Mouse (Mus musculus) cerebellum, adult 18-20 months (tissue): ENCODE measurements around the gene Ube2s.

Source experiments
- DNase-seq, 2 experiments: peaks; one replicate each; pipeline ENCODE4 v3.0.0; 2021

The Ube2s gene

DNA sequence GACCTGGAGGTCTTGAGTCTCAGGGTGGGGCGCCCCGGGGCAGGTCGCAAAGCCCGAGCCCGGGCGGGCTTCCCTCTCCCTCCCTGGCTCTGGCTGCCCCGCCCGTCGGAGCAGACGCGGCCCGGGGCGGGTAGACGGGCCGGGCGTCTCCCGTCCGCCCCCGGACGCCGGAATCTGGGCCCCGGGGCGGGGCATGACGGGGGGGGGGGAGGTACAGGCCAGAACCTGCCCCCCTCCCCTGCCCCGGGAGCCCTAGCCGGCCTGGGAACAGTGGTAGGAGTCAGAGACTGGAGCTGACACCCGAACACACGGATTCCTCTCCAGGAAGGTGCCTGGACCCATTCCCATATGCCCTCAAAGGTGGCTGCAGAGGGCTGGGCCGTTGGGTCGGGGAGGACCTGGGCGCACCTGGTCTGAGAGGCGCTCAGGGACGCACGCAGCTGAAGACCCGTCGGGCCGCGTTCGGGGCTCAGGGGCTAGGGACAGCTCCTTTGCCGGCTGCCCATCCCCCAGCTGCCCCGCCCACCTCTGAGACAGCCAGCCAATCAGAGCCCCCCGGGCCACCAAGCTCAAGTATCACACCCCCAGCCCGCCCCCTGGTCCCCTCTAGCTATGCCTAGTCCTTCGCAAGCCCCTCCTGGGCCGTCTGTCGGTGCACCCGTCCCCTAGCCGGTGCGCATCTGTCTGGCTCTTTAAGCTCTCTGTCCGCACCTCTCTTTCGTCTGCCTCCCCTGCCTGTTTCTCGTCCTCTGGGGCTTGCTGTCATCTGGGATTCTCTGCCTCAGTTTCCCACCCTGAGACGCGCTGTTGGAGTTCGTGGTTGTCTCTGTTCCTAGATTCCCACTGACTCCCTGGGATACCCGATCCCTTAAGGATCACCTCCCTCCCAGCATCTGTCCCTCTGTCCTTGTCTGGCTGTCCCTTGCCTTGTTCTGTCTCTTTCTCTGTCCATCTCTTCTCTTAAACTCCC lies 35.2 kb downstream of the Ube2s start:
- DNase-seq = no peak

DNA sequence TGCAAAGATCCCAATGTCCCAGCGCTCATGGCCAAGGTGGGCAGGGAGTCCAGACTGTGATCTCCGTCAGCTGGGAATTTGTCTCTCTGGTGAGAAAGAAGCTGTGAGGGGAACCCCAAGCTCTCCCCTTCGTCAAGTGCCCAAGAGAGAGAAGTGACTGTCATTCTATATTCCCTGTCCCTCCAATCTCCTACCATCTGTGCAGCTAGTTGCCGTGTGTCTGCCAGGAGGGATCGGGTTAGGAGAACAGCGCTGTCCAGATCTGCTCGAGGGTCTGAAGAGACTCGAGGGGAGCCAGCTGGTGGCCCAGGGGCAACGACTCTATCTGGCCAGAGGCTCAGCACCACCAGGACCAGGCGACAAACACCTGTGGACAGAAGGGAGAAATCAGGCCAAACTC lies 36.3 kb downstream of the Ube2s start:
- no peak for DNase-seq

DNA sequence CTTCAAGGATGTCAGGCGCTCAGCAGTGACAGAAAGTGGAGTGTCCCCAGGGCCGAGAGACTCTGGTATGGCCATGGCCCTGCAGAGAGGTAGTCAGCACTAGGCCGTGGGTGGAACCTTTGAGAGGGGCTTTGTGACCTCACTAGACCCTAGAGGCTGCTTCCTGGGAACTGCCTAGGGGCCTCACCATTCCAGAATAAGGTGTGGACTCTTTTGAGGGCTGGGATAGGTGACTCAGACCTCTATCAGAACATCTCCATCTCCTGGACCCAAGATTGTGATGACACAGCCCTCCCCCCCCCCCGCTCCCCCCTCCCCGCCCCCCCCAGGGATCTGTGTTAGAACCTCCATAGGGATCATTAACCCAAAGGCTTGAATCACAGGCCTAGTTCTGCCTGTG lies 41.2 kb downstream of the Ube2s start, which contains the start of gene Fam71e2:
Fam71e2 (minus strand) TSS at position 101 of the 400 bp plus-strand sequence.
- DNase-seq = no peak

DNA sequence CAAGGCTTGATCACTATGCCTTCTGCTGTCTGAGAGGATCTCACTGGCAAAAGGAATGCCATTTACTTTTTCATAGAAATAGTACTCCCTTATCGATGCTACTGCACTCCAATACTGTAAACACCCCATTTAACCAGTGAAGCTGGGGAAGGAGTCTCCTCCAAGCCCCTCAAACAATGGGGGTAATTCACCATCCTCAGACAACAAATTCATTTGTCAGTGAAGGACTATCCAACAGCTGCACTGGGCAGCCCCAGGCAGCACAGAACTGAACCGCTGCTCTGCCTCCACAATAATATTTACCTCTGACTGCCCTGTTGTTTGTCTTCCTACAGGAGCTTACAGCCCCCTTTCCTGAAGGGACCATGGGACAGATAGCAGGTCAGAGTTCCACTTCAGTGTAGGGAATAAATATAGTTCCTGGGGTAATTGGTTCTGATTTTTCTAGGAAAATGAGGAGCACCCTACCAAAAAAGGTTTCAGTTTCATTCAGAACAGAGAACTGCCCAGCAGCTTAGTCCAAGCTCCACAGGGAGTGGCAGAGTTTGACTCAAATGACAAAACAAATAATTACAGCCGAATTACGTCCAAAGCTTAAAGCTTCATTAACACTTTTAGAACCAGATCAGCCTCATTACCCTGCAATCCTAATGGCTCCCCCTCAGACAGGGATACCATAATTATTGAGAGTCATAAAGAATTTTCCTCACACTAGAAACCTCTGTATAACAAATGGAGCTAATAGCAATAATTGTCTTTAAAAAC lies 47.3 kb downstream of the Ube2s start:
- no peak for DNase-seq

DNA sequence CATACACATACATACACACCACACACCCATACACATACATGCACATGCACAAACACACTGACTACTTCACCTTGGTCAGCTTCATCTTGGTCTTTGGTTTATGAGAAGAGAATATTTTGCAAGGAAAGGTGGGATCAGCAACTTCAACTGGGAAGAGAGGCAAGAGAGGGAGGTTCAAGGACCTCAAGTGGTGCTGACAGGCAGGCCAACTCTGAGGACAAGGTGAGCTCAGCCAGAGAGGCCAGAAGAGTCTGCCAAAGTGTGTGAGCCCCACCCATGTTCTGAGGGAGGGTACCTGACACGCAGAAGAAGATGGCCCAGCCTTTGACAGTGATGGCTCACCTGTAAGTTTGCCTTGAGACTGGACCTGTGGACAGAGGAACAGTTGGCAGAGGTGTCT lies 52.7 kb downstream of the Ube2s start:
- no peak for DNase-seq

DNA sequence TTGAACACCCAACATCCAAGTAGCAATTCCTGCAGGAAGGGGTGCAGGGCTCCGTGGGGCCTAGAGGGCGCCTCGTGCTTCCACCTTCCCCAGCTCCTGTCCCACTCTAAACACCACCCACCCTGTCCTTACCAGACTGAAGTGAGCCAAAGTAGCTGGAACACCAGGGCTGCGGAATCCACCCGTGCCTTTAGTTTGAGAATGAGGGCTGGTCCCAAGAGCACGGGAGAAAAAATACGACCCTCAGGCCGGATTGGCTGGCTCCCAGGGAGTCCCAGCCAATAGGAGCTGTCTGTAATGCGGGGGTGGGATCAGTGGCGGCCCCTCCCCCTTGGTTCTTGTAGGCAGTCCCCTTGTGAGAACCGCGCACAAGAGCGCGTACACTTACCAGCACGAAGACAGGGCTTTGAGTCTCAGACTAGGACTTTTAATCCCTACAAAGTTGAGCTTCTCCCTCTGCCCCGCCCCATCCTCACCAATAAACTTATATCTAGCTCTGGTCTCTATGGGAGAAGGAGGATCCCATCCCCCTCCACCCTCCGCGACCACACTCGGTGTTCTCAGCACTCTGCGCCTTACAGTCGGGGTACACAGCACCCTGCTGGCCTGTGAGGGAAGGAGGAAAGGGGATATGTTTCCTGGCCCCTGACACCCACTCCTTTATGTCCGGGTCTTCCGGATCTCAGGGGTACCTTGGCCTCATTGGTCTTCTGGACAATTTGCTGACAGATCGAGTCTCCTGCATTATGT lies 59.4 kb downstream of the Ube2s start, which contains the start of gene Cox6b2:
Cox6b2 (minus strand) TSS at position 274 of the 750 bp plus-strand sequence.
- DNase-seq = peak in 1 of 2 experiments; percentile 29

DNA sequence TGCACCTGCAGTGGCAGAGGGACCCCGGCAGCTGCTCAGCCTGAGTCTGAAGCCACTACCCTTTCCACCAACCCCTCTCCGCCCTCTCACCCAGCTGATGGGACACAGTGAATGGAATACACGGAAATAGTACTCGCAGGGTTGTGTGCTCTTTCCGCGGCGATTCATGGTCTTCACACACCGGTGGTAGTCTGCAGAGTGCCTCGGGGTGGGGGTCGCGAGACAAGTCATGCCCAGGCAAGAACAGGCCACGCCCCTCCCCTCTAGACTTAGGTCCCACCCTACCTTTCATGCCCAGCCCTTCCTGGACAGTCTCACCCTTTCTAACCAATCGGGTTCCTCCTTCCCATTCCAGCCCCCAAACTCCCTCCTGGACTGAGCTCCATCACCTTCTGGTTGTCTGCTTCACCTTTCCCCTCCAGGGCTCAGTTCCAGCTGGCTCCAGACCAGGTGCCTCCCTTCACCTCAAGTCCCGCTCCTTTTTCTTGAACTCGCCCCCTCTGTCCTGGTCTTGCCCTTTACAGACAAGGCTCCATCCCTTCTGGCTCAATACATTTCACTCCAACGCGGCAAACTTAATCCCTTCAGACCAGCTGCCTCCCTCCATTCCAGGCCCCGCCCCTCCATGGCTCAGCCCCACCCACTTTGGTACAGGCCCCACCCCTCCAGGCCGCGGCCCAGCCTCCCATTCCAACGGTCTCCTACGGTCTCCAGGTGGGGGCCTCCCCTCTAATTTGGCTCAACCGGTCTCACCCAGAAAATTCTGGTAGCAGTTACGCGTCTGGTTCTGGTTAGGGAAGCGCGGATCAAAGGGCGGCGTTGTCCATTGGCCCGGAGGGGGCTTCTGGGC lies 60.2 kb downstream of the Ube2s start:
- DNase-seq = no peak

DNA sequence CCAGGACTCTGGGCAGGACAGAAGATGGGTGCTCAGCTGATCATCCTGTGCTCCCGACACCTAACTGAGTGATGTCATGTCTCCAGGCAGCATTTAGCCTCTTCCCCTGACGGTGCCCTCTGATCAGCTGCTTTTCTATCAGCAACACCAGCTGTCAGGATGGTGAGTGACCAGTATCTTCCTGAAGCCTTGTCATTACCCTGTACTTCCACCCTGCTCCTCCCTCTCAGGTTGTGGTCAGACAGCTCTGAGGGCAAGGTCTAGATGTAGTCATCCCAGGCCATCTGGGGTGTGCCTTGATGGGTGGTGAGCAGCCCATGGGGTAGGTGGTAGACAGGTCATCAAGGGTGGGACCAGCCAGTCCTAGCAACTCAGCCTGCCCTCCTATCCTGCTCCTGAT lies 63.2 kb downstream of the Ube2s start:
- DNase-seq = no peak

DNA sequence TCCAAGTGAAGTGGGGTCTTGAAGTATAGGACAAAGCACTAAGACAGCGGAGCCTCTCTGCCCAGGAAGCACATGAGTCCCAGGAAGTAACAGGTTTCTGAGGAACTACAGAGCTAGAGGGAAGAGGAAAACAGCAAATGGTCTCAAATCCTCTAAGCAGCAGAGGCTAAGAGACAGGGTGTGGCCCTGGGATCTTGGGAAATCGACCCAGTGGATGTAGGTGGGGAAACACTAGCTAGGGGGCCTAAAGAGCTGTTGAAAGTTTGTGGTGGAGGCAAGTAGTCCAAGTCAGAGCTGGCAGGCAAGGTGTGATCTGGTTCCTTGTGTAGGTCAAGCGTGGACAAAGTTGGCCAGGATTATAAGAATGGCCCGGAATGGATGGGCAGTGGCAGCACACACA lies 64.1 kb downstream of the Ube2s start:
- no peak for DNase-seq

DNA sequence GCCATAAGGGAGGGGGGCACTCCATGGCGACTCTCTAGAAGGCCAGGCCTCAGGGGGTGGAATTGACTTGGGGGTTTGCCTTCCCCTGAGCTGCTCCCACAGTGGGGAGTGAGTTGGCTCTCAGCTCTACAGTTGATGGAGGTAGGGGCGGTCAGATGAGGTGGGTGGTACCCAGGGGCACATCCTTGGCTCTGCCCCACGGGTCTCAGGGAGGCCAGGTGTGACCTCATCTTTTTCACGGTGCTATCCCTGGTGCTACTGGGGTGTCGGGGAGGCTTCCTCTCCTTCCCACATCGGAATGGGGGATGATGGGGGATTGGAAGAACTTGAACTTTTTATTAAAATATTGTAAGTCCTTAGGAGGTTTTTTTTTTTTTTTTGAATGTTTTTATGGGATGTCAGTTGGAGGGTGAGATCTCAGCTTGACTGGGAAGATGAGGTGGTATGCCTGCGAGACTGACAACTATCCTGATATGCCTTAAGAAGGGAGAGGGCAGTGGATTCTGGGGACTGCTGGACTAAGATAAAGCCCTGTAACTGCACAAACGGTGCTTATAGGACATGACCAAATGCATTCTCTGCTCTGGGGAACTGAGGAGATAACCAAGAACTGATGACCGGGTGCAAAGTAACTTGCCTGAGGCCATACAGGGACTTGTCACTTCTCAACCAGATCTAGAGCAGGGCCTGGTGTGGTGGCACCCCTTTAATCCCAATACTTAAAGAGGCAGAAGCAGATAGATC lies 65.1 kb downstream of the Ube2s start:
- no peak for DNase-seq

DNA sequence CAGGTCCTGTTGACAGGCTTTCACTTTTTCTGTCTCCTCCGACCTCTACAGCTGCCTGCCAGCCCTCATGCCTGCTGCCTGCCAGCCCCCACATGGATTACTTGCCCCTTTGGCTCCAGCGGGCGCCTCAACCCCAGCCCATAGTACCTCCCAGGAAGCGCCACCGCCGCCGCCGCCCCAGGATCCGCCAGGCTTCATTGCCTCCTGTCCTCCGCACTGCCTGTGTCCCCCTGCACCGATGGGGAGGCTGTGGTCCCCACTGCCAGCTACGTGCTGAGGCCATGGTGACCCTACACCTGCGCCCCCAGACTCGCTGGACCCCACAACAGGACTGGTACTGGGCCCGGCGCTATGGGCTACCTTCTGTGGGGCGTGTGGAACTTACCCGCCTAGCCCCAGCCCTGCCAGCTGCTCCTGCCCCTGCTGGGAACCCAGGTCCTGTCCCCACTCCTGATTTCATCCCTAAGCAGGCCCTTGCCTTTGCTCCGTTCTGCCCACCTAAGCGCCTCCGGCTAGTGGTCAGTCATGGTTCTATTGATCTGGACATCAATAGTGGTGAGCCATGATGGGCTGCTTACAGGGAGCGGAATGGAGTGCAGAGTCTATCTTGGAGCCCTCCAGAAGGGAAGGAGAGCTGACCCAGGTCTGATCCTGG lies 65.9 kb downstream of the Ube2s start:
- no peak for DNase-seq

DNA sequence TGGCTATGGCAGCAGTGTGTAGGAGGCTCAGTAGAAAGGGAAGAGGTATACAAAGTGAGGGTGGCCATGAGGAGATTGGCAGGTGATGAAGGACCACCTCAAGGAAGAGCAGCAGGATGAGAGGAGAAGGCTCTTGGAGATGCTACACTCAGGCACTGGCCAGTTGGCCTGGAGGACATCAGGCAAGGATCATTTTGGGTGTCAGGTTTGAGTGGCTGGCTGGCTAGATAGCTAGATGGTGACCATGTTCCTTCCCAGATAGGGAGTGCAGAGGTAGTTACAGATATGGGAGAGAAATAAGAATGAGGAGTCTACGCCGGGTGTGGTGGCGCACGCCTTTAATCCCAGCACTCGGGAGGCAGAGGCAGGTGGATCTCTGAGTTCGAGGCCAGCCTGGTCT lies 67.5 kb downstream of the Ube2s start:
- no peak for DNase-seq
